Mouse (Mus musculus) heart, adult 11 months (tissue): ENCODE data around the gene Akip1.

Source experiments
- DNase-seq: peaks from one replicate; pipeline ENCODE4 v3.0.0; 2022

Gene Akip1

GRCm38 (mm10) chr7:109703190-109704015 lies at the start of gene Akip1, which contains the start of gene St5:
TSS of gene Akip1 (plus strand) at chr7:109703690.
TSS of gene St5 (minus strand) at chr7:109703605.
- peak; percentile 99 for DNase-seq

- DNase-seq = peak; percentile 78
These were observed 48.6 kb upstream of the Akip1 start for GRCm38 (mm10) chr7:109654871-109655270.

GRCm38 (mm10) chr7:109657884-109658283 lies 45.6 kb upstream of the Akip1 start:
- peak; percentile 61 for DNase-seq

- DNase-seq = no peak
These were observed 44.2 kb upstream of the Akip1 start for GRCm38 (mm10) chr7:109659278-109659677.

GRCm38 (mm10) chr7:109662626-109663025 lies 40.9 kb upstream of the Akip1 start:
- no peak for DNase-seq

- DNase-seq = no peak
These were observed 36.8 kb upstream of the Akip1 start for GRCm38 (mm10) chr7:109666664-109667063.

GRCm38 (mm10) chr7:109669426-109670170 lies 33.9 kb upstream of the Akip1 start:
- DNase-seq = no peak

- DNase-seq = peak; percentile 99
These were observed 31.7 kb upstream of the Akip1 start for GRCm38 (mm10) chr7:109671581-109672471.

GRCm38 (mm10) chr7:109674944-109675628 lies 28.4 kb upstream of the Akip1 start:
- no peak for DNase-seq

GRCm38 (mm10) chr7:109680284-109680683 lies 23.2 kb upstream of the Akip1 start:
- peak; percentile 43 for DNase-seq

GRCm38 (mm10) chr7:109680879-109681278 lies 22.6 kb upstream of the Akip1 start:
- peak; percentile 72 for DNase-seq

GRCm38 (mm10) chr7:109686585-109687128 lies 16.8 kb upstream of the Akip1 start:
- no peak for DNase-seq

GRCm38 (mm10) chr7:109690101-109690500 lies 13.4 kb upstream of the Akip1 start:
- peak; percentile 74 for DNase-seq

- peak; percentile 92 for DNase-seq
These were observed 12.5 kb upstream of the Akip1 start for GRCm38 (mm10) chr7:109690961-109691360.

- DNase-seq = peak; percentile 73
These were observed 8.7 kb upstream of the Akip1 start for GRCm38 (mm10) chr7:109694576-109695338.

GRCm38 (mm10) chr7:109695339-109695726 lies 8.2 kb upstream of the Akip1 start:
- DNase-seq = peak; percentile 41

GRCm38 (mm10) chr7:109700213-109700612 lies 3.3 kb upstream of the Akip1 start:
- DNase-seq = peak; percentile 29

GRCm38 (mm10) chr7:109702721-109703120 lies 769 bp upstream of the Akip1 start:
- peak; percentile 87 for DNase-seq

- DNase-seq = no peak
These were observed 507 bp downstream of the Akip1 start for GRCm38 (mm10) chr7:109704016-109704377.

GRCm38 (mm10) chr7:109704461-109704860 lies 971 bp downstream of the Akip1 start:
- DNase-seq = no peak
